Mouse (Mus musculus) G1E (cell line): ENCODE data around the gene Zfp947. TPM values are rescaled to one million over a fixed set of nuclear protein-coding genes. Genes with fewer than 3 reads are reported as not detected.
A peak's percentile ranks its signal among the peaks of the same experiment; 100 is the strongest.
"Not testable (repeated sequence)": the region's sequence is repeated elsewhere in the genome, so short reads cannot be mapped to it uniquely, and the experiment has no call there.

ENCODE experiments used
- ATAC-seq: 2 replicates; pipeline ENCODE4 v1.8.0; 2016; ENCODE audit warnings: mild to moderate bottlenecking; ENCODE audit not compliant: insufficient number of reproducible peaks, poor library complexity, low FRiP score, severe bottlenecking; ENCODE audit errors: extremely low read depth
- DNase-seq: peaks from one replicate; pipeline ENCODE4 v3.0.0; 2012; ENCODE audit warnings: low spot score
- H3K27me3 ChIP-seq: 2 replicates; pipeline ENCODE4 v1.6.1; 2012; ENCODE audit warnings: mild to moderate bottlenecking, low read length, inconsistent platforms; ENCODE audit not compliant: insufficient read depth
- H3K36me3 ChIP-seq: replicated peaks from 2 replicates; pipeline ENCODE3; 2012; ENCODE audit warnings: mild to moderate bottlenecking, inconsistent platforms
- H3K4me1 ChIP-seq: 2 replicates; pipeline ENCODE4 v1.6.1; 2012; ENCODE audit warnings: low read depth, low read length, inconsistent platforms, mixed read lengths; ENCODE audit not compliant: insufficient read depth
- H3K4me3 ChIP-seq: 2 replicates; pipeline ENCODE4 v1.5.1; 2012; ENCODE audit warnings: low read depth, mild to moderate bottlenecking, inconsistent platforms, low read length, moderate library complexity, mixed read lengths
- H3K9me3 ChIP-seq: replicated peaks from 2 replicates; pipeline ENCODE4 v1.6.1; 2012; ENCODE audit warnings: inconsistent platforms
- CTCF ChIP-seq: IDR thresholded peaks from 2 replicates; pipeline ENCODE4 v1.5.1; 2012; ENCODE audit warnings: low read depth, low read length, inconsistent platforms, mixed read lengths
- GATA1 ChIP-seq: IDR thresholded peaks from 2 replicates; pipeline ENCODE4 v1.6.1; 2012; ENCODE audit warnings: borderline replicate concordance, low read length, inconsistent platforms, mixed read lengths
- GATA2 ChIP-seq: IDR thresholded peaks from 2 replicates; pipeline ENCODE4 v1.6.1; 2012; ENCODE audit warnings: low read depth, low read length, inconsistent platforms, borderline replicate concordance
- POLR2AphosphoS5 ChIP-seq: IDR thresholded peaks from 2 replicates; pipeline ENCODE4 v1.6.1; 2012; ENCODE audit warnings: low read depth, low read length, inconsistent platforms; ENCODE audit not compliant: insufficient replicate concordance
- TAL1 ChIP-seq: conservative IDR thresholded peaks from 2 replicates; pipeline ENCODE4 v1.6.1; 2012; ENCODE audit warnings: low read depth, low read length, inconsistent platforms, mixed read lengths
- polyA plus RNA-seq: library from polyadenylated mRNA; stranded (reverse); fragments of >175 nt; gene quantifications from 2 replicates; pipeline ENCODE4 v1.2.3, GENCODE M21; 2012
- total RNA-seq, 2 experiments: library from RNA; stranded (forward) in 1 of 2; stranded (reverse) in 1 of 2; fragments of 200-1000 nt in 1 of 2; fragments of >200 nt in 1 of 2; fragmentation: Nextera tagmentation in 1 of 2; gene quantifications; 2 replicates each; pipeline ENCODE4 v1.2.3; 2014 to 2017

Gene Zfp947
- 2.6 and 3.4 TPM in 2 replicates for total RNA-seq (2014; fragmentation: Nextera tagmentation)
- 5.4 and 5.5 TPM in 2 replicates for total RNA-seq (2017)
- 0.08 and 0.23 TPM in 2 replicates for polyA plus RNA-seq

GRCm38 (mm10) chr17:22165722-22166294 is at the start of gene Zfp947:
Gene Zfp947, minus strand, starts transcription at chr17:22166190.
- not testable (repeated sequence) for H3K27me3 ChIP-seq, H3K36me3 ChIP-seq, H3K4me1 ChIP-seq, H3K9me3 ChIP-seq
- H3K4me3 ChIP-seq: peak within 1 kb of the TSS; percentile 68
- peak; percentile 80 for ATAC-seq
- peak; percentile 8 for DNase-seq

DNA sequence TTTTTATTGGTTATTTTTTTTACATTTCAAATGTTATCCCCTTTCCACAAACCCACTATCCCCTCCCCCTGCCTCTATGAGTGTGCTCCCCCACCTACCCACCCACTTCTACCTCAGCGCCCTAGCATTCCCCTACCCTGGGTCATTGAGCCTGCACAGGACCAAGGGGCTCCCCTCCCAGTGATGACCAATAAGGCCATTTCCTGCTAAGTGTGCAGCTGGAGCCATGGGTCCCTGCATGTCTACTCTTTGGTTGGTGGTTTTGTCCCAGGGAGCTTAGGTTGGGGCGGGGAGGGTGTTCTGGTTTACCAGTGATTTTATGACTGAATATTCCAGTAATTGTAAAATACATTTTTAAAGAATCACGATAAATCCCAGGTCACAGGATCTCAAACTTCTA is 686 bp downstream of the Zfp947 start:
- not testable (repeated sequence) for H3K4me1 ChIP-seq, DNase-seq, H3K36me3 ChIP-seq, H3K9me3 ChIP-seq, H3K27me3 ChIP-seq, ATAC-seq
- peak overlapping the region; percentile 68 for H3K4me3 ChIP-seq

DNA sequence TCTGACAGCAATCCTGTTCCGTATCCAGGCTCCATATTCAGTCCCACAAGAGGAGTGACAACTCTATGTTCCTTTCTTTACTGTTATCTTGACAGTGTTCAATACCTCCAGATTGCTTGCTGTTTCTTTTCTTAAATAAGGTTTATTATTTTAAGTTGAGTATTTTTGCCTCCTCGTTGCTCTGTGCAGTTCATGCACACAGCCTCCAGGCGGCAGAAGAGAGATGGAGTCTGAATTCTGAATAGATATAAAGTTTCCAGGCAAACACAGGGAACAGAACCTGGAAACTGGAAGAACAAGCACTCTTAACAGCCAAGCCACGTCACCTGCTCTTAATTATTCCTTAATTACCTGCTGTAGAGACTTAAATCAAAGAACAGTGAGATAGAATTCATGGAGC is 12.0 kb downstream of the Zfp947 start:
- not testable (repeated sequence) for H3K4me3 ChIP-seq, H3K36me3 ChIP-seq, DNase-seq, ATAC-seq, H3K4me1 ChIP-seq, H3K27me3 ChIP-seq, H3K9me3 ChIP-seq

DNA sequence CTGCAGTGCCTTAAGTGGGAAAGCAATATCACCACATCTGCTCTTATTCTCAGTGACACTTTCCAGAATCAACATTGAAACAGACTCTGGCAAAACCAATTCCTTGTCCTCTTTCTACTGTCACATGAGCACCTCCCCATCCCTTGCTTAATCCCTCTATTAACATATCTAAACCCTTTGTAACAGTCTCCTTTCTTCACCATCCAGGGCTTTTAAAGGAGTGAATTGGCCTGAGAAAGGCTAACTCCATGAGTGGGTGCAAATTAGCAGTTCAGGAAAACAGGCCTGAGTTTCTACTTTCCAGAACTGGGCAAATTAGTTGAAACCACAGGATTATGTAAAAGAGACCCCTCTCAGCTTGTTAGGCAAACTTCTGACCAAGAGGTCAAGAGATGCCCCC is 47.2 kb downstream of the Zfp947 start:
- H3K4me3 ChIP-seq: no peak overlapping the region
- no peaks in the 10 kb centered on the region for H3K27me3 ChIP-seq
- H3K9me3 ChIP-seq: no peaks in the 10 kb centered on the region
- H3K4me1 ChIP-seq: no peaks in the 10 kb centered on the region
- no peaks in the 10 kb centered on the region for H3K36me3 ChIP-seq
- ATAC-seq (no peak), DNase-seq (no peak)
- TF ChIP-seq TAL1: no peak
- no peak for TF ChIP-seq GATA1
- TF ChIP-seq GATA2: no peak
- TF ChIP-seq POLR2AphosphoS5: no peak
- TF ChIP-seq CTCF: no peak

Other genes with a start within 250 kb of the Zfp947 start
- 72.9 and 101 TPM in 2 replicates for gene Zfp942, start 203.7 kb downstream of the Zfp947 start, total RNA-seq (2014; fragmentation: Nextera tagmentation)
- gene Zfp942, start 203.7 kb downstream of the Zfp947 start, total RNA-seq (2017): 40.8 and 44.5 TPM in 2 replicates
- gene Zfp942, start 203.7 kb downstream of the Zfp947 start, polyA plus RNA-seq: 1.4 and 2.0 TPM in 2 replicates
- gene Zfp943, start 203.6 kb downstream of the Zfp947 start, total RNA-seq (2014; fragmentation: Nextera tagmentation): 21.9 and 28.6 TPM in 2 replicates
- 15.7 and 18.4 TPM in 2 replicates for gene Zfp943, start 203.6 kb downstream of the Zfp947 start, total RNA-seq (2017)
- 0.36 and 0.54 TPM in 2 replicates for gene Zfp943, start 203.6 kb downstream of the Zfp947 start, polyA plus RNA-seq
- gene Zfp994, start 59.4 kb upstream of the Zfp947 start, total RNA-seq (2014; fragmentation: Nextera tagmentation): 24.9 and 29.2 TPM in 2 replicates
- gene Zfp994, start 59.4 kb upstream of the Zfp947 start, total RNA-seq (2017): 15.5 and 18.2 TPM in 2 replicates
- gene Zfp994, start 59.4 kb upstream of the Zfp947 start, polyA plus RNA-seq: 0.25 and 0.33 TPM in 2 replicates
- gene CT030661.1, start 148.6 kb upstream of the Zfp947 start, total RNA-seq (2014; fragmentation: Nextera tagmentation): 67.7 and 70.1 TPM in 2 replicates
- 44.0 and 51.3 TPM in 2 replicates for gene CT030661.1, start 148.6 kb upstream of the Zfp947 start, total RNA-seq (2017)
- gene CT030661.1, start 148.6 kb upstream of the Zfp947 start, polyA plus RNA-seq: 0.78 and 1.1 TPM in 2 replicates
- gene Zfp944, start 195.2 kb upstream of the Zfp947 start, total RNA-seq (2014; fragmentation: Nextera tagmentation): 23.7 and 33.4 TPM in 2 replicates
- 19.7 and 21.6 TPM in 2 replicates for gene Zfp944, start 195.2 kb upstream of the Zfp947 start, total RNA-seq (2017)
- gene Zfp944, start 195.2 kb upstream of the Zfp947 start, polyA plus RNA-seq: 1.0 and 1.1 TPM in 2 replicates
- gene Zfp758, start 195.3 kb upstream of the Zfp947 start, total RNA-seq (2014; fragmentation: Nextera tagmentation): 18.5 and 27.5 TPM in 2 replicates
- gene Zfp758, start 195.3 kb upstream of the Zfp947 start, total RNA-seq (2017): 20.6 and 23.3 TPM in 2 replicates
- gene Zfp758, start 195.3 kb upstream of the Zfp947 start, polyA plus RNA-seq: 0.09 and 0.23 TPM in 2 replicates